Mouse (Mus musculus): ENCODE data around the gene Rasgef1b. TPM values are rescaled to one million over a fixed set of nuclear protein-coding genes. Genes with fewer than 3 reads are reported as not detected.

Rasgef1b gene
- polyA plus RNA-seq, 1 experiment from 2014 or later, result 30.5 TPM

DNA sequence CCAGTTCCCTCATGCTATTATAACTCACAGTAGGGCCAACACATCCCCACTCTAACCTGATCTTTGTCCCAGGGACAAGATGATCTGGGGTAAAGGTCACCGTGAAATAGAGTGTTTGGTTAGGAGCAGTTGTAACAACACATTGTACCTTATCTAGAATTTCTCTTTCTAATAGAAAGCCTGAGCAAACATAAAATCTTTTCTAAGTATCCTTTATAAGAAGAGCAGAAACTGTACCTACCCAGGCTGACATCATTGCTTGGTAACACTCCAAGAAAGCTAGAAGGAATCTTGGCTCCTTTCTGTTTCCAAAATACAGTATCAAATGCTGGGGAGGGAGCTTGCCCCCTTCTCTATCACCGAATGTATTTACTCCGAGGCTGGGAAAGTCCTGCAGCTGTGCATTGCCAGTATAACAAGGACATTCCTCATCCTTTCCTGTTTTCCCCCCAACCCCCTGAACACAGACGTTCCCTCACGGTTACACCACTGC lies 374.2 kb downstream of the Rasgef1b start:
- H3K9ac ChIP-seq, result no peak overlapping the region
- WGBS, result 70% methylated on average over 5 of the region's 5 CpGs
- ATAC-seq (ENCODE audit: low FRiP score), result no peak
- H3K36me3 ChIP-seq, result no peaks in the 10 kb centered on the region
- no peaks in the 10 kb centered on the region for H3K4me1 ChIP-seq
- H3K27me3 ChIP-seq, result no peaks in the 10 kb centered on the region
- no peak overlapping the region for H3K4me3 ChIP-seq
- no peak overlapping the region for H3K27ac ChIP-seq
- no peak overlapping the region for H3K4me2 ChIP-seq (replicated peaks)
- no peaks in the 10 kb centered on the region for H3K9me3 ChIP-seq (replicated peaks)

GRCm38 (mm10) chr5:99350030-99350429 lies 378.8 kb downstream of the Rasgef1b start:
- Histone ChIP-seq H3K4me3 (no peak overlapping the region), H3K27ac (no peak overlapping the region), H3K9me3 (replicated peaks) (no peaks in the 10 kb centered on the region), H3K9ac (no peak overlapping the region), H3K4me1 (no peaks in the 10 kb centered on the region), H3K4me2 (replicated peaks) (no peak overlapping the region), H3K27me3 (no peaks in the 10 kb centered on the region), H3K36me3 (no peaks in the 10 kb centered on the region)
- no peak for ATAC-seq (ENCODE audit: low FRiP score)
- 60% methylated on average over 4 of the region's 4 CpGs for WGBS

- ATAC-seq (ENCODE audit: low FRiP score), result no peak
- Histone ChIP-seq H3K27ac (no peak overlapping the region), H3K9me3 (replicated peaks) (no peaks in the 10 kb centered on the region), H3K36me3 (no peaks in the 10 kb centered on the region), H3K4me1 (no peaks in the 10 kb centered on the region), H3K27me3 (no peaks in the 10 kb centered on the region), H3K4me3 (no peak overlapping the region), H3K4me2 (replicated peaks) (no peak overlapping the region), H3K9ac (no peak overlapping the region)
- WGBS, result 88% methylated on average over 8 of the region's 8 CpGs
Observed at GRCm38 (mm10) chr5:99348257-99348849, 380.5 kb downstream of the Rasgef1b start.

GRCm38 (mm10) chr5:99342527-99342926 lies 386.3 kb downstream of the Rasgef1b start:
- no peaks in the 10 kb centered on the region for H3K27me3 ChIP-seq
- H3K9ac ChIP-seq, result no peak overlapping the region
- H3K4me2 ChIP-seq (replicated peaks), result no peak overlapping the region
- H3K27ac ChIP-seq, result no peak overlapping the region
- ATAC-seq (ENCODE audit: low FRiP score), result no peak
- WGBS, result 97% methylated on average over 10 of the region's 10 CpGs
- no peaks in the 10 kb centered on the region for H3K4me1 ChIP-seq
- no peak overlapping the region for H3K4me3 ChIP-seq
- no peaks in the 10 kb centered on the region for H3K36me3 ChIP-seq
- H3K9me3 ChIP-seq (replicated peaks), result no peaks in the 10 kb centered on the region

DNA sequence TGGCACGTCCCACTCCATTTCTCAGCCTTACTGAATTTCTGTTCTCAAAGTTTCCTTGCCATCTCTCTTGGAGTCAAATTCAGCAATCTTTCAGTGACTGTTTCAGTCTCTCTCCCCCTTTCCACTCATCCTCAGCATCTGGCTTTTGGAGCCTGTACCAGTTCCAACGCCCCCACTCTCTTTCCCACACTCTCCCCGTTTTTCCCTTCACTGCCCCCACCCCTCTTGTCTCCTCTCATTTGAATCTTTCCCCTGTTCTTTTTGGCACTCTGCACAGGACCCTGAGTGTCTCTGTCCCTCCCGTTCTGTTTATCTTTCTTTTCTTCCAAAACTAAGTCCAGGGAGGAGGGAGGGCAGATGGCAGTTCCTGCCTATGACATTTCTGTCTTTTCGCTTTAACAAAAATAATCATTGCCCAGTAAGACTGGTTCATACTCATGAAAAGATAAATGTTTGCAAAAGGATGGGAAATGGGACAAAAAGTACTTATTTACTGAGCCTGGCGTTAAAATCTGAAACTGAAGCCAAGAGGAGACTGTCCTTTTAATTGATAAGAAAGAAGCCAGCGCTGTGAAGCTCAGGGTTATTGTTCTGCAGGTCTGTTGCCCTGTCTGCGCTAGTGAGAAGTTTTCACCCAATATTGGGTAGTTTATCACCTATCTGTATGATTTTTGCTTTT lies 388.4 kb downstream of the Rasgef1b start:
- no peaks in the 10 kb centered on the region for H3K36me3 ChIP-seq
- H3K4me1 ChIP-seq, result no peaks in the 10 kb centered on the region
- 80% methylated on average over 8 of the region's 8 CpGs for WGBS
- H3K4me3 ChIP-seq, result no peak overlapping the region
- no peak overlapping the region for H3K9ac ChIP-seq
- H3K9me3 ChIP-seq (replicated peaks), result no peaks in the 10 kb centered on the region
- H3K4me2 ChIP-seq (replicated peaks), result no peak overlapping the region
- no peak for ATAC-seq (ENCODE audit: low FRiP score)
- no peaks in the 10 kb centered on the region for H3K27me3 ChIP-seq
- H3K27ac ChIP-seq, result no peak overlapping the region

DNA sequence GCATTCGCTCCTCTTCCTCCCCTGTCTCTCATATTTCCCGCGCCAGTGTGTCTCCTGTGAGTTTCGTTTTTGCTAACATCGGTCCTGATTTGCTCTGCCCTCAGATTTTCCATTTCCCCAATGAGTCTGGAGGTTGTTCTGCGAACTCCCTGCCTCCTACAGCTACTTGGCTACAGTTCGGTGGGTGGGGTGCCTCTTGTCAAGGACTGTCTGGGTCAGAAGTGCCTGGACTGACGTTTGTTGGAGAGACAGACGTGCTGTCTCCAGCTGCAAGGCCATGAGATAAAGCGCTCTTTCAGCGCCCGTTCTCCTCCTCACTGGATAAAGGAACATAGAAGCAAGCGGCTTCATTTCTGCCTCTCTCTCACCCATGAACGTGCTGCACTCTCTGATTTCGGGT lies 389.1 kb downstream of the Rasgef1b start:
- no peak for ATAC-seq (ENCODE audit: low FRiP score)
- no peaks in the 10 kb centered on the region for H3K27me3 ChIP-seq
- H3K9ac ChIP-seq, result no peak overlapping the region
- no peak overlapping the region for H3K4me3 ChIP-seq
- H3K36me3 ChIP-seq, result no peaks in the 10 kb centered on the region
- no peak overlapping the region; the same call in 1 of the 2 replicates for H3K4me2 ChIP-seq (replicated peaks)
- no peaks in the 10 kb centered on the region for H3K4me1 ChIP-seq
- no peak overlapping the region for H3K27ac ChIP-seq
- 54% methylated on average over 15 of the region's 15 CpGs for WGBS
- no peaks in the 10 kb centered on the region for H3K9me3 ChIP-seq (replicated peaks)

GRCm38 (mm10) chr5:99338826-99339225 lies 390.0 kb downstream of the Rasgef1b start:
- Histone ChIP-seq H3K9ac (no peak overlapping the region), H3K27ac (no peak overlapping the region), H3K27me3 (no peaks in the 10 kb centered on the region), H3K4me2 (replicated peaks) (no peak overlapping the region), H3K9me3 (replicated peaks) (no peaks in the 10 kb centered on the region), H3K36me3 (no peaks in the 10 kb centered on the region), H3K4me3 (no peak overlapping the region), H3K4me1 (no peaks in the 10 kb centered on the region)
- no peak for ATAC-seq (ENCODE audit: low FRiP score)
- 93% methylated on average over 6 of the region's 6 CpGs for WGBS

DNA sequence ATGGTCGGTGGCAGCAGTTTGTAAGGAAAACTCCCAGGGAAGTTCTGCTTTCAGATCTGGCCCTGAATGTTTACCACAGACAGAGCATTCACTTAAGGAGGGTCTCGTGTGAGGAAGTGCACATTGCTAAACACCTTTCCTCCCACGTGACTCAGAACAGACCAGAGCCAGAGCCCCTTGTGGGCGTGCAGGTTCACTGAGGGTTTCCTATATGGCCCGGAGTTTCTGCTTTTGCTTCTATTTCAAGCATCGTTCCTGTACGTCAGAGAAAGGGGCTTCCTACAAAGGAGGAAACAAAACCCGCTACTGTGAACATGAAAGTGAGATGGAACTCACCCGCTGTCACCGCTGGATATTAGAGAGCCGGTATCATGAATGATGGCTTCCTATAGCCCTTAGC lies 392.4 kb downstream of the Rasgef1b start:
- Histone ChIP-seq H3K27me3 (0 out of 2 replicates have a peak, but pooled peaks cover 3% of the 10 kb centered on the region), H3K4me3 (no peak overlapping the region), H3K9ac (no peak overlapping the region), H3K27ac (no peak overlapping the region), H3K4me2 (replicated peaks) (no peak overlapping the region), H3K4me1 (no peaks in the 10 kb centered on the region), H3K36me3 (no peaks in the 10 kb centered on the region), H3K9me3 (replicated peaks) (no peaks in the 10 kb centered on the region)
- ATAC-seq (ENCODE audit: low FRiP score), result no peak
- 79% methylated on average over 11 of the region's 11 CpGs for WGBS

DNA sequence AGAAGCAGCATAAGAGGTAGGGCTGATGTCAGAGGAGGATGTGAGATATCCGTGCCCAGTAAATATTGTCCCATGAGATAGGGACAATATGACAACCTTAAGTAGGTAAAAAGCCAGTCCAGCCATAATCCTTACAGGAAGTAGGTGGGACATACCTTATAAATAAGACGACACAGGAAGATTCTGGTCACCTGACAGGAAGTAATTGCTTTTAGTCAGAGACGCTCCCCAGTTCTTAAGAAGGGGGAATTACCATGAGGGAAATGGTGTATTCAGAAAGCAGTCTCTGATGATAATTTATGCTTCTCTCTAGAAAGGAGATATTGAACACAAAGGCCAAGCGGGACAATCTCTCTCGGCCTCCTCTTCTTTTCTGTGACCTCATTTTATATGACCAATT lies 394.8 kb downstream of the Rasgef1b start:
- no peak overlapping the region for H3K4me2 ChIP-seq (replicated peaks)
- no peak for ATAC-seq (ENCODE audit: low FRiP score)
- H3K27ac ChIP-seq, result no peak overlapping the region
- WGBS, result 87% methylated on average over 5 of the region's 5 CpGs
- H3K4me1 ChIP-seq, result no peaks in the 10 kb centered on the region
- no peak overlapping the region for H3K4me3 ChIP-seq
- H3K9me3 ChIP-seq (replicated peaks), result no peaks in the 10 kb centered on the region
- no peaks in the 10 kb centered on the region for H3K36me3 ChIP-seq
- no peak overlapping the region for H3K9ac ChIP-seq
- H3K27me3 ChIP-seq, result 0 out of 2 replicates have a peak, but pooled peaks cover 3% of the 10 kb centered on the region

DNA sequence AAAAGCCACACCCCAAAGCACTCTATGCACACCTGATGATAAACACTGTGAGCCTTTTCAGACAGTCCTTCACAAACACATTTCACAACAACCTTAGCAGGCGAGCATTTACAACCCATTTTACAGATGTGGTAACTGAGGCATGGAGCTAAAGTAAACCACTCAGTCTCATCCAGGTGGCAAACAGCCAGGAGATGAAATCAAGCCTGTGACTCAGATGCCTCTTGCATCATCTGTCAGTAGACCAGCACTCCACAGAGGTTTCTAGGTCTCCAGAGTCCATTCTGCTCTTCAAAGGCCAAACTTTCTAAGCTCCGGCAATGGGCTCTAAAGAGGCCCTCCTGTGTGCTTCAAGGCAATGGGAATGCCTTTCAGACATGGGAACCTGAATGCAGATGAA lies 396.8 kb downstream of the Rasgef1b start:
- H3K4me2 ChIP-seq (replicated peaks), result no peak overlapping the region
- H3K9me3 ChIP-seq (replicated peaks), result no peaks in the 10 kb centered on the region
- H3K4me1 ChIP-seq, result no peaks in the 10 kb centered on the region
- ATAC-seq (ENCODE audit: low FRiP score), result no peak
- WGBS, result 91% methylated on average over 2 of the region's 2 CpGs
- H3K27me3 ChIP-seq, result 0 out of 2 replicates have a peak, but pooled peaks cover 3% of the 10 kb centered on the region
- H3K27ac ChIP-seq, result no peak overlapping the region
- H3K36me3 ChIP-seq, result no peaks in the 10 kb centered on the region
- no peak overlapping the region for H3K4me3 ChIP-seq
- no peak overlapping the region for H3K9ac ChIP-seq

GRCm38 (mm10) chr5:99329065-99329464 lies 399.8 kb downstream of the Rasgef1b start:
- no peak for ATAC-seq (ENCODE audit: low FRiP score)
- Histone ChIP-seq H3K4me2 (replicated peaks) (no peak overlapping the region), H3K27me3 (0 out of 2 replicates have a peak, but pooled peaks cover 3% of the 10 kb centered on the region), H3K36me3 (no peaks in the 10 kb centered on the region), H3K4me1 (no peaks in the 10 kb centered on the region), H3K27ac (no peak overlapping the region), H3K9ac (no peak overlapping the region), H3K9me3 (replicated peaks) (no peaks in the 10 kb centered on the region), H3K4me3 (no peak overlapping the region)
- WGBS, result 84% methylated on average over 6 of the region's 6 CpGs

- Histone ChIP-seq H3K27ac (no peak overlapping the region), H3K27me3 (0 out of 2 replicates have a peak, but pooled peaks cover under 1% of the 10 kb centered on the region), H3K9me3 (replicated peaks) (no peaks in the 10 kb centered on the region), H3K4me3 (no peak overlapping the region), H3K4me2 (replicated peaks) (no peak overlapping the region), H3K4me1 (no peaks in the 10 kb centered on the region), H3K9ac (no peak overlapping the region), H3K36me3 (no peaks in the 10 kb centered on the region)
- WGBS, result 90% methylated on average over 2 of the region's 2 CpGs
- no peak for ATAC-seq (ENCODE audit: low FRiP score)
Observed at GRCm38 (mm10) chr5:99327019-99327418, 401.8 kb downstream of the Rasgef1b start.

DNA sequence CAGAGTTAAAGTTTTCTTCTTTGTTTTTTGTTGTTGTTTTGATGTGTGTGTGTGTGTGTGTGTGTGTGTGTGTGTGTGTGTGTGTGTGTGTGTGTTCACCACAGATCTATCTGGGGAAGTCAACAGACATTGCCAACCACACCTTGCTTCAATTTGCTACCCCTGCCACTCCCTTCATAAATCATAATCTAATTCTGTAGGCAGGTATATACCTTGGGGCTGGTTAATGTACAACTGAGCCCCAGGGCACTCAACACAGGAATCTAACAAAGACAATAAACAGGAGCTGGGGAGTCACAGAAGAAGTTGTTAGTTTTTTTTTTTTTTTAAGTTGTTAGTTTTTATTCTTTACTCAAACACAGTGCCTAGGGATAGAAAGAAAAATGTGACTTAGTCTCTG lies 403.6 kb downstream of the Rasgef1b start:
- no peaks in the 10 kb centered on the region for H3K36me3 ChIP-seq
- H3K27ac ChIP-seq, result no peak overlapping the region
- no peaks in the 10 kb centered on the region for H3K27me3 ChIP-seq
- no peak overlapping the region for H3K4me3 ChIP-seq
- no peak overlapping the region for H3K4me2 ChIP-seq (replicated peaks)
- no peaks in the 10 kb centered on the region for H3K9me3 ChIP-seq (replicated peaks)
- ATAC-seq (ENCODE audit: low FRiP score), result no peak
- no peaks in the 10 kb centered on the region for H3K4me1 ChIP-seq
- H3K9ac ChIP-seq, result no peak overlapping the region
